Comparison of ENCODE assay signal across 8 mouse cellular contexts in the genomic region with DNA sequence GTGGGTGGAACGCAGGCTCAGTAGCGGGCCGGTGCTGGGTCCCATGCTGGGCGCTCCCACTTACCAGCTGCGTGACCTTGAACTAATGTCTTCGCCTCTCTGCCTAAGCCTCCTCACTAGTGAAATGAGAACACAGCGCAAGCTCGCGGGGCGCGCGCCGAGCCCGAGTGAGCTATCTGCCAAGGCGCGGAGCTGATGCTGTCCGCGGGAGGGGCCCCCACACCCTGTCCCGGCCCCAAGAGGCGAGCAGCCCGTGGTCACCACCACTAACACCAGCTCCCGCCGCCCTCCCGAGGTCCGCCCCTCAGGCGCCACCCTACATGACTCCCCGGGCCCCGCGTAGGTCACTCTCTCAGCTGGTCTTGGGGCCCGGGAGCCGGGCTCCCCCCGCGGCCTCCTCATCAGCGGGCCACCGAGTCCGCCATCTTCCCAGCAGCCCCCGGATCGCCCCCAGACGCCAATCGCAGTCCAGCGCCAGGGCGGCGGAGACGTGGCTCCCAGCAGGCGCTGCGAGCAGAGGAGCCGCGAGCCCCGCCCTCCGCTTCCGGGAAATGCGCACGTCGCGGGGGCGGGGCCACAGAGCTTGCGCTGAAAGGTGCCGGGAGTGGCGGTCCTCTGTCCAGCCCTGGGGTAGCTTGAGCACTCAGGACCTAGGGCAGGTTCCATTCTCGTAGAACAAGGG. TPM values are rescaled to one million over a fixed set of nuclear protein-coding genes. Genes with fewer than 3 reads are reported as not detected.
DNase-seq lines count a peak whose midpoint lies in the region; ATAC-seq lines count a peak whose summit lies in the region.

A gene (minus strand): TSS at position 542 of the 682 bp plus-strand sequence.

- H3K9me3 ChIP-seq in hindbrain, embryonic 13.5 days = no peaks in the 10 kb centered on the region

- H3K27me3 ChIP-seq in hindbrain, embryonic 13.5 days = no peaks in the 10 kb centered on the region; the same call in 1 of the 2 replicates

- H3K27ac ChIP-seq in hindbrain, embryonic 13.5 days = peak within 1 kb of the TSS; percentile 94

- peak; percentile 83 for ATAC-seq in hindbrain, embryonic 13.5 days (ENCODE audit: low FRiP score)

- WGBS in hindbrain, embryonic 13.5 days = 0% methylated on average over 55 of the region's 60 CpGs

- H3K36me3 ChIP-seq in hindbrain, embryonic 13.5 days = peaks cover 40% of the 10 kb centered on the region

- H3K4me3 ChIP-seq in hindbrain, embryonic 13.5 days = peak within 1 kb of the TSS; percentile 93

- H3K4me1 ChIP-seq in hindbrain, embryonic 13.5 days (replicated peaks) = peaks cover 41% of the 10 kb centered on the region

- peak; percentile 93 for DNase-seq in R1 (ENCODE audit: low read depth, low spot score)
- DNase-seq in cerebellum, postnatal 25 days = peak; percentile 95 to 98
- peak; percentile 85 to 89 for DNase-seq in frontal cortex, postnatal 25 days (ENCODE audit: low spot score in 2 of 2)
- peak; percentile 90 to 96 for DNase-seq in layer of hippocampus, postnatal 25 days (ENCODE audit: extremely low spot score in 1 of 2, low spot score in 1 of 2)
- DNase-seq in lung, postnatal 14 days = peak; percentile 96
- peak; percentile 94 for DNase-seq in ovary, postnatal 36 days (ENCODE audit: low spot score)
- DNase-seq in thymus, postnatal 14 days = peak; percentile 95

- peak within 1 kb of the TSS; percentile 97 for H3K9ac ChIP-seq in hindbrain, embryonic 13.5 days

- peak within 1 kb of the TSS; percentile 95 for H3K4me2 ChIP-seq in hindbrain, embryonic 13.5 days

RNA-seq across cellular contexts. Expression of the gene that starts here (rescaled TPM):
- 88.1 and 96.1 TPM in 2 replicates for polyA plus RNA-seq in hindbrain, embryonic 13.5 days (2015; fragmentation: Nextera tagmentation; extraction: Ambion mirVana)
- total RNA-seq in layer of hippocampus, postnatal 25 days (2021) = 100 to 1,000 TPM; 119 to 121 TPM

Comparison
In these comparisons a context has a peak if more than half of its experiments do, and no peak if none do; other contexts are left out.
1. Peak in every context shown above with its lines: DNase-seq, ATAC-seq, H3K4me3 ChIP-seq and H3K27ac ChIP-seq.